Mouse (Mus musculus) ES-E14 (cell line): ENCODE measurements around the gene Foxp1.

Experiments
- CHD2 ChIP-seq: IDR thresholded peaks from 2 replicates; pipeline ENCODE4 v1.6.1; 2014; ENCODE audit warnings: mild to moderate bottlenecking, low read depth, low read length, inconsistent platforms
- HCFC1 ChIP-seq: IDR thresholded peaks from 2 replicates; pipeline ENCODE4 v1.6.1; 2012; ENCODE audit warnings: low read length, inconsistent platforms, borderline replicate concordance; ENCODE audit not compliant: insufficient read depth
- MAFK ChIP-seq: IDR thresholded peaks from 2 replicates; pipeline ENCODE4 v1.6.1; 2014; ENCODE audit warnings: mild to moderate bottlenecking, low read depth, low read length, inconsistent platforms; ENCODE audit not compliant: insufficient read depth
- ZC3H11A ChIP-seq: IDR thresholded peaks from 2 replicates; pipeline ENCODE4 v1.6.1; 2012; ENCODE audit warnings: low read depth, mild to moderate bottlenecking, inconsistent platforms, low read length, borderline replicate concordance
- ZNF384 ChIP-seq: IDR thresholded peaks from 2 replicates; pipeline ENCODE4 v1.6.1; 2012; ENCODE audit warnings: low read depth, low read length, inconsistent platforms

GRCm38 (mm10) chr6:99028161-99028988 lies 494.1 kb downstream of the Foxp1 start:
- TF ChIP-seq ZC3H11A (no peak), MAFK (no peak), HCFC1 (no peak), CHD2 (no peak), ZNF384 (no peak)
